Mouse (Mus musculus) fibroblast of lung, adult 2 months (primary cell): ENCODE data around the gene Thsd1.
A peak's percentile ranks its signal among the peaks of the same experiment; 100 is the strongest.
"Not testable (repeated sequence)": the region's sequence is repeated elsewhere in the genome, so short reads cannot be mapped to it uniquely, and the experiment has no call there.

Source experiments
- DNase-seq: peaks from one replicate; pipeline ENCODE4 v3.0.0-alpha.2; 2011; ENCODE audit warnings: low read depth

The Thsd1 gene

GRCm38 (mm10) chr8:22264787-22265186 is 37.7 kb downstream of the Thsd1 start:
- peak; percentile 50 for DNase-seq

- DNase-seq = no peak
Observed at GRCm38 (mm10) chr8:22265194-22265593, 38.1 kb downstream of the Thsd1 start.

GRCm38 (mm10) chr8:22266809-22267208 is 39.7 kb downstream of the Thsd1 start:
- no peak for DNase-seq

- DNase-seq = no peak
Observed at GRCm38 (mm10) chr8:22273142-22273541, 46.0 kb downstream of the Thsd1 start.

- no peak for DNase-seq
Observed at GRCm38 (mm10) chr8:22274641-22275040, 47.5 kb downstream of the Thsd1 start.

- no peak for DNase-seq
Observed at GRCm38 (mm10) chr8:22282999-22283491, 55.9 kb downstream of the Thsd1 start, which contains the start of gene Tpte. Gene Tpte, plus strand, starts transcription at chr8:22283441.

- DNase-seq = no peak
Observed at GRCm38 (mm10) chr8:22302326-22302725, 75.2 kb downstream of the Thsd1 start.

GRCm38 (mm10) chr8:22302896-22303306 is 75.8 kb downstream of the Thsd1 start:
- DNase-seq = no peak

GRCm38 (mm10) chr8:22304045-22304444 is 76.9 kb downstream of the Thsd1 start:
- not testable (repeated sequence) for DNase-seq

- DNase-seq = no peak
Observed at GRCm38 (mm10) chr8:22306999-22307398, 79.9 kb downstream of the Thsd1 start.
